Mouse (Mus musculus) liver, adult 2 months (tissue): ENCODE data around the gene Rasl10a.

ENCODE experiments used
- CTCF ChIP-seq: fragments of 200-500 bp; IDR thresholded peaks from 2 replicates; pipeline ENCODE4 v1.5.1; 2011; ENCODE audit warnings: low read depth, low read length, control low read depth
- POLR2A ChIP-seq: fragments of 200-500 bp; IDR thresholded peaks from 2 replicates; pipeline ENCODE4 v1.6.1; 2011; ENCODE audit warnings: low read length, control low read depth; ENCODE audit not compliant: insufficient read depth; ENCODE audit errors: extremely low read depth

GRCm38 (mm10) chr11:5051629-5052028 is 6.3 kb upstream of the Rasl10a start:
- TF ChIP-seq POLR2A, result no peak
- TF ChIP-seq CTCF, result no peak
